Mouse (Mus musculus) G1E (cell line): ENCODE measurements around the gene Trim38.

Experiments
- CTCF ChIP-seq: IDR thresholded peaks from 2 replicates; pipeline ENCODE4 v1.5.1; 2012; ENCODE audit warnings: low read depth, low read length, inconsistent platforms, mixed read lengths
- GATA1 ChIP-seq: IDR thresholded peaks from 2 replicates; pipeline ENCODE4 v1.6.1; 2012; ENCODE audit warnings: borderline replicate concordance, low read length, inconsistent platforms, mixed read lengths
- GATA2 ChIP-seq: IDR thresholded peaks from 2 replicates; pipeline ENCODE4 v1.6.1; 2012; ENCODE audit warnings: low read depth, low read length, inconsistent platforms, borderline replicate concordance
- POLR2AphosphoS5 ChIP-seq: IDR thresholded peaks from 2 replicates; pipeline ENCODE4 v1.6.1; 2012; ENCODE audit warnings: low read depth, low read length, inconsistent platforms; ENCODE audit not compliant: insufficient replicate concordance
- TAL1 ChIP-seq: conservative IDR thresholded peaks from 2 replicates; pipeline ENCODE4 v1.6.1; 2012; ENCODE audit warnings: low read depth, low read length, inconsistent platforms, mixed read lengths

DNA sequence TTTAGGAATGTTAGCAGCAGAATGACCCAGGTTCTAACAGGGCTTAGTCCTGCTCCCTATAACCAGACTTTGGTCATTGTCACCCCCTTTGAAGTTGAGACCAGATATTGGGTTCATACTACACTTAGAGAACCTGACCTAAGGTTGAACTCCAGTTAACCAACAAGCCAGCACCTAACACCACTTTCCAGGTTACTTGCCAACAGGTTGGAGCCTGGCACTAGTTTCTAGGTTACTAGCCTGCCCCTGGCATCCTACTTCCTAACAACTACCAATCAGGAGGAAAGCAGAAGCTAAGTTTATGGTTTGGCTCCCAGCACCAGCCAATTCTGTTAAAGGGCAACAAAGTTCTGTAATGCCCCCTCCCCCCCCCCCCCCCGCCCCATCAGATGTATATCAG lies 44.5 kb upstream of the Trim38 start:
- TF ChIP-seq CTCF, result no peak
- TF ChIP-seq TAL1, result no peak
- TF ChIP-seq GATA1, result no peak
- no peak for TF ChIP-seq GATA2
- TF ChIP-seq POLR2AphosphoS5, result no peak
